Mouse (Mus musculus): Measurements from ENCODE around the gene Bhlhb9. TPM values are rescaled to one million over a fixed set of nuclear protein-coding genes. Genes with fewer than 3 reads are reported as not detected.
"Not testable (repeated sequence)": the region's sequence is repeated elsewhere in the genome, so short reads cannot be mapped to it uniquely, and the experiment has no call there.

Bhlhb9 gene
- polyA plus RNA-seq (2016; fragmentation: Nextera tagmentation; extraction: Ambion mirVana) = 48.5 and 57.1 TPM in 2 replicates

GRCm38 (mm10) chrX:135797212-135797644, at the start of gene Bhlhb9:
Gene Bhlhb9, plus strand, starts transcription at chrX:135797594.
- peak; percentile 31 for DNase-seq (ENCODE audit: low spot score)
- H3K27ac ChIP-seq = peak within 1 kb of the TSS; percentile 79
- 4% methylated on average over 4 of the region's 5 CpGs for WGBS
- H3K4me3 ChIP-seq = peak within 1 kb of the TSS; percentile 62
- H3K9me3 ChIP-seq (replicated peaks); H3K4me1 ChIP-seq: not testable (repeated sequence)
- peaks cover 61% of the 10 kb centered on the region for H3K27me3 ChIP-seq (ENCODE audit: low read depth, poor library complexity, severe bottlenecking)
- peaks cover 30% of the 10 kb centered on the region for H3K36me3 ChIP-seq

DNA sequence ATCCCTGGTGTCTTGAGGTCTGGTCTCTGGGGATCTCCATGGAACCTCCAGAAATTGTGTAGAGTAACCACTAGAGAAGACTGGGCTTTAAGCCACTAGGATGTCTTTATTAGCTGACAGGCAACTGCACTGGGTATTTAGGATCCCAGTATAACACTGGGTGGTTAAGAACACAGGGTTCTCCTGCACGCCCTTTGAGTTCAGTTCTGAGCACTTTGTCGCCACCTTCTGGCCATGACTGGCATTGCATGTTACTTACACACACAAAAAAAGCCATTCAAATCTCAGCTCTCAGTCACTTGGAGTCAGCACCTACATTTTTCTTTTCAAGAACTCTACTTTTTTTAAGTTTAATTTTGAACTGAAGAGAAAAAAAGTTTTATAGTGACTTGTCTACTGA, 44.6 kb upstream of the Bhlhb9 start:
- H3K27me3 ChIP-seq (ENCODE audit: low read depth, poor library complexity, severe bottlenecking) = peaks cover 33% of the 10 kb centered on the region
- DNase-seq (ENCODE audit: low spot score) = peak; percentile 68
- no peaks in the 10 kb centered on the region for H3K9me3 ChIP-seq (replicated peaks)
- H3K4me3 ChIP-seq = no peak overlapping the region
- H3K27ac ChIP-seq = no peak overlapping the region
- WGBS = 5% methylated on average over 2 of the region's 2 CpGs
- no peaks in the 10 kb centered on the region for H3K4me1 ChIP-seq
- peaks cover 17% of the 10 kb centered on the region; the same call in 1 of the 2 replicates for H3K36me3 ChIP-seq

- no peak overlapping the region for H3K4me3 ChIP-seq
- no peaks in the 10 kb centered on the region for H3K9me3 ChIP-seq (replicated peaks)
- H3K4me1 ChIP-seq = no peaks in the 10 kb centered on the region
- peaks cover 46% of the 10 kb centered on the region for H3K27me3 ChIP-seq (ENCODE audit: low read depth, poor library complexity, severe bottlenecking)
- no peak overlapping the region for H3K27ac ChIP-seq
- DNase-seq (ENCODE audit: low spot score) = no peak
- peaks cover 17% of the 10 kb centered on the region for H3K36me3 ChIP-seq
These were observed 35.7 kb upstream of the Bhlhb9 start for GRCm38 (mm10) chrX:135761707-135762106.

- peaks cover 3% of the 10 kb centered on the region; the same call in 1 of the 2 replicates for H3K36me3 ChIP-seq
- no peak overlapping the region for H3K27ac ChIP-seq
- no peaks in the 10 kb centered on the region for H3K4me1 ChIP-seq
- WGBS = 75% methylated on average over 3 of the region's 3 CpGs
- no peak for DNase-seq (ENCODE audit: low spot score)
- no peak overlapping the region for H3K4me3 ChIP-seq
- H3K27me3 ChIP-seq (ENCODE audit: low read depth, poor library complexity, severe bottlenecking) = peaks cover 34% of the 10 kb centered on the region
- no peaks in the 10 kb centered on the region for H3K9me3 ChIP-seq (replicated peaks)
These were observed 29.3 kb upstream of the Bhlhb9 start for GRCm38 (mm10) chrX:135768043-135768548.

- Histone ChIP-seq H3K4me1 (no peaks in the 10 kb centered on the region), H3K27ac (no peak overlapping the region), H3K9me3 (replicated peaks) (no peaks in the 10 kb centered on the region), H3K36me3 (peaks cover 3% of the 10 kb centered on the region; the same call in 1 of the 2 replicates), H3K27me3 (ENCODE audit: low read depth, poor library complexity, severe bottlenecking) (peaks cover 34% of the 10 kb centered on the region), H3K4me3 (no peak overlapping the region)
- no peak for DNase-seq (ENCODE audit: low spot score)
- WGBS = 71% methylated on average over 2 of the region's 2 CpGs
These were observed 28.8 kb upstream of the Bhlhb9 start for GRCm38 (mm10) chrX:135768565-135768964.

DNA sequence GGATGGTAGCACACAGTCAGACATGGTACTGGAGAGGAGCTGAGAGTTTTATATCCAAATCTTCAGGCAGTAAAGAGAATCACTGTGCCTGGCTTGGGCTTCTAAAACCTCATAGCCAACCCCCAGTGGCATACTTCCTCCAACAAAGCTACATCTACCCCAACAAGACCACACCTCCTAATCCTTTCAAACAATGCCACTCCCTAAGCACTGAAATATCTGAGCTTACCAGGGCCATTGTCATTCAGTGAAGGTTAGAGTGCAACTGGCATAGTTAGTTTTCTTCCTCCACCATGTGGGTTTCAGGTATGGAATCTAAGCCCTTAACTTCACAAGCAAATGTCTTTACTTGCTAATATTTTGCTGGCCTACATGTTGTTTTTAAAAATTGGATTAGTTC, 5.9 kb upstream of the Bhlhb9 start:
- Histone ChIP-seq H3K36me3 (no peaks in the 10 kb centered on the region), H3K4me3 (no peak overlapping the region), H3K27me3 (ENCODE audit: low read depth, poor library complexity, severe bottlenecking) (peaks cover 67% of the 10 kb centered on the region), H3K27ac (no peak overlapping the region), H3K4me1 (no peaks in the 10 kb centered on the region), H3K9me3 (replicated peaks) (no peaks in the 10 kb centered on the region)
- no peak for DNase-seq (ENCODE audit: low spot score)

- H3K27me3 ChIP-seq (ENCODE audit: low read depth, poor library complexity, severe bottlenecking) = peaks cover 63% of the 10 kb centered on the region
- H3K4me3 ChIP-seq = no peak overlapping the region
- no peaks in the 10 kb centered on the region for H3K4me1 ChIP-seq
- H3K27ac ChIP-seq = no peak overlapping the region
- no peaks in the 10 kb centered on the region for H3K9me3 ChIP-seq (replicated peaks)
- DNase-seq (ENCODE audit: low spot score) = no peak
- WGBS = 86% methylated on average over 6 of the region's 6 CpGs
- no peaks in the 10 kb centered on the region for H3K36me3 ChIP-seq
These were observed 5.1 kb upstream of the Bhlhb9 start for GRCm38 (mm10) chrX:135792326-135792725.

DNA sequence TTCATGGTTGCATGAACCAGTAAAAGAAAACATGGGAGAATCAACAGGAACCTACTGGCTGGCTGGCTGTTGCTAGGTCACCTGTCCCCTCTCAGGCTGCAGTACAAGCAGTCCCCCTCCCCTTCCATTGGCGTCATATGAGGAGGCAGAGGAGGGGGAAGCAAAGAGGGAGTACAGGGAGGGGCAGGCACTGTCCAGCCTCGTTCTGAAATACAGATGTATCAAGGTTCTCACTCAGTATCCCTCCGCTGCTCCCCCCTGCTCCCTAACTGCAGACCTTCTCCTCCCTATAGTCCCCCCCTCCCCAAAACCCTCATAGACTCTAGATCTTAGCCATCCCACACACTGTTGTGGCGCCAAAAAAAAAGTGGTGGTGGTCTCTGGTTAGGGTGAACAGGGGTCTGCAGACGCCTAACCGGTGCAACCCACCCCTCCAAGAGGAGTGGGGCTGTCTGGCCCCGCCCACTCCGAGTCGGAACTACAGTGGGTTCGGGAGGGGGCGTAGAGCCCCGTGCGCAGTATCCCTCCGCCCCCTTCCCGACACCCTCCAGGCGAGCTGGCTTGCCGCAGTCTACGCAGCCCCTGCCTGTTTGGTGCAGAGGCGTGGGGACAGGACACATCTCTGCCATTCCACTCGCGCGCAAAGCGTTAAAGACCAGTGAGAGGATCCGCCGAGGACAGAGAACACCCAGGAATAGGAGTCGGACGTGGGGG, 1.6 kb upstream of the Bhlhb9 start:
- peak overlapping the region; percentile 62 for H3K4me3 ChIP-seq
- peaks cover 60% of the 10 kb centered on the region for H3K27me3 ChIP-seq (ENCODE audit: low read depth, poor library complexity, severe bottlenecking)
- H3K4me1 ChIP-seq; H3K9me3 ChIP-seq (replicated peaks): not testable (repeated sequence)
- peak overlapping the region; percentile 79 for H3K27ac ChIP-seq
- WGBS = 19% methylated on average over 27 of the region's 27 CpGs
- peak; percentile 62 for DNase-seq (ENCODE audit: low spot score)
- peaks cover 21% of the 10 kb centered on the region for H3K36me3 ChIP-seq

DNA sequence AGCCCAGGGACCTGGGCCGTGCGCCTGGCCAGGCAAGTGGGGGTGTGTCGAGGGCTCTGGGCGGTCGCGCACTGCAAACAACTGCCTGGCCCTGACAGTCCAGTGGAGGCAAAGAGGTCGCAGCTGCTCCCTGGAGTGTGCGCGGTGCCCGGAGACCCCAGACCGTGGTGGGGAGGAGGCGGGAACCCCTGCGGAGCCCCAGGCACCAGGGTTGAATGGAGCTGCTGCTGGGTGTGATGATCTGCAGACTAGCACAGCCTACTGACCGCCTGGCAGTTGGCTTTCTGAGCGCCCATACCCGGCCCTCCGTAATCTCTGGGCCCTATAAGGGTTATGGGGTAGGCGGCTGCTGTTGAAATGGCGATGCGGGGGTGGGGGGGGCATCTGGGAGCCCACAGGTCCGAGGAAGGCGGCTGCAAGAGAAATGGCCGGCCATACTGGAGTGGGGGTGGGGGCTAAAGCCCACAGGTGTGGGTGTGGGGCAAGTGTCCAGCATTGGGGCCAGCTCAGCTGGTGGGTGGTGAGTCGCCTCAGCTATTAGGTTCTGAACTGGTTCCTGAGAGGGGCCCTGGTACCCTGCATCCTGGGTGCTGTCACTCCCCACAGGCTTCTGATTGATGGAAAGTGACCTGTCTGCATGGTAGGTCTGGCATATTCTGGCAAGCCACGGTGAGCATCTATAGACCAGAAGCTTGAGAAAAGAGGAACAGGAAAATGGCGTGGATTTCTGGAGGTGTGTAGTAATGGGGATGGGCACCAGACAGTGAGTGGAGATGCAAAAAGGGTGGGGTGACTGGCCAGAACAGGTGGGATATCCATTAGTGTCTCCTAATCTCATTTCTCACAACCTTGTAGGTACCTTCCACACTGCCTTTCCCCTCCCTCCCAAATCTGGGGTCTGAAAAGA, 836 bp upstream of the Bhlhb9 start:
- H3K4me3 ChIP-seq = peak overlapping the region; percentile 62
- H3K27me3 ChIP-seq (ENCODE audit: low read depth, poor library complexity, severe bottlenecking) = peaks cover 61% of the 10 kb centered on the region
- DNase-seq (ENCODE audit: low spot score) = peak; percentile 34
- 17% methylated on average over 25 of the region's 26 CpGs for WGBS
- not testable (repeated sequence) for H3K4me1 ChIP-seq; H3K9me3 ChIP-seq (replicated peaks)
- H3K36me3 ChIP-seq = peaks cover 28% of the 10 kb centered on the region
- H3K27ac ChIP-seq = peak overlapping the region; percentile 79

- peaks cover 46% of the 10 kb centered on the region for H3K27me3 ChIP-seq (ENCODE audit: low read depth, poor library complexity, severe bottlenecking)
- 96% methylated on average over 3 of the region's 3 CpGs for WGBS
These were observed 6.8 kb downstream of the Bhlhb9 start for GRCm38 (mm10) chrX:135804149-135804548.

DNA sequence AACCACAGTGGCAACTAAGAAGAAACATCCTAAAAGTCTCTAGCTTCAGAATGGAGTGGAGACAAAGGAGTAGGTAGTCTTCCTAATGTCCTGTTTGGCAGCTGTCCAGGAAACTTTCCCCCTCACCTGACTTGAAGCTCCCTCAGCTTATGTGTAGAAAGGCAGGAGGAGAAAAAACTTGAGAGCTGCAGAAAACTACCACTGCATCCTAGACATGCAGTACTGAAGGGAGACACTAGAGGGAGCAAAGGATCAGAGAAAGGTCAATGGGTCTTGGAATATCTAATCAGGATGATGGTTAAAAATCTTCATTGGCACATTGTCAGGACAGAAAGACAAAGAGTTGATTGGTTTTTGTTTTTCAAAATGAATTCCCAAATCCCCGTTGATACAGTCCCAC, 8.4 kb downstream of the Bhlhb9 start:
- Histone ChIP-seq H3K4me1 (no peaks in the 10 kb centered on the region), H3K4me3 (no peak overlapping the region), H3K36me3 (peaks cover 8% of the 10 kb centered on the region; the same call in 1 of the 2 replicates), H3K27me3 (ENCODE audit: low read depth, poor library complexity, severe bottlenecking) (peaks cover 35% of the 10 kb centered on the region; the same call in 1 of the 2 replicates), H3K9me3 (replicated peaks) (no peaks in the 10 kb centered on the region), H3K27ac (no peak overlapping the region)
- no peak for DNase-seq (ENCODE audit: low spot score)
- 10% methylated on average over 1 of the region's 1 CpGs for WGBS

More at GRCm38 (mm10) chrX:135804149-135804548, 6.8 kb downstream of the Bhlhb9 start:
- H3K9me3 ChIP-seq (replicated peaks) = no peaks in the 10 kb centered on the region
- no peak for DNase-seq (ENCODE audit: low spot score)
- H3K4me3 ChIP-seq = no peak overlapping the region
- H3K36me3 ChIP-seq = peaks cover 25% of the 10 kb centered on the region
- H3K4me1 ChIP-seq = no peaks in the 10 kb centered on the region
- H3K27ac ChIP-seq = no peak overlapping the region

- not testable (repeated sequence) for H3K27ac ChIP-seq; H3K9me3 ChIP-seq (replicated peaks)
- 27% methylated on average over 1 of the region's 1 CpGs for WGBS
These were observed 38.5 kb downstream of the Bhlhb9 start for GRCm38 (mm10) chrX:135835896-135836295.

DNA sequence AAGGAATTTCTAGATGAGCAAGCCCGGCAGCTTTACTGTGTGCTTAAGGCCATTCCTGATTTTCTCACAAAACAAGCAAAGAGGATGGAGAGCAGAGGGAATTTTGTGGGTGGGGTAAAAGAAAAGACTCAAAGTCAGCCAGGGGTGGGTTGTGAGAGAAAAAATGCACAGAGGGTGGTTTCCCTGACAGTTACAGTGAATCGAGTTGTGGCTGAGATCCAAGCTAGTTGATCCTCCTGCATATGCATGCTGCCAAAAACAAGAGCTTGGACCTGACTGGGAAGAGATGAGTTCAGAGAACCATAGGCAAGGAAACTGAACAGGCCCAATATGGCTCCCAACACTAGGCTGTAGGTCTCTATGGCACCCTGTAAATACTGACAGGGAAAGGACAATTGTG, 40.5 kb downstream of the Bhlhb9 start:
- H3K36me3 ChIP-seq = peaks cover 6% of the 10 kb centered on the region
- H3K27me3 ChIP-seq (ENCODE audit: low read depth, poor library complexity, severe bottlenecking) = peaks cover 48% of the 10 kb centered on the region; the same call in 1 of the 2 replicates
- no peak for DNase-seq (ENCODE audit: low spot score)
- 76% methylated on average over 2 of the region's 2 CpGs for WGBS
- H3K9me3 ChIP-seq (replicated peaks) = no peaks in the 10 kb centered on the region
- no peak overlapping the region for H3K27ac ChIP-seq
- H3K4me1 ChIP-seq = peaks cover 4% of the 10 kb centered on the region; the same call in 1 of the 2 replicates
- H3K4me3 ChIP-seq = no peak overlapping the region

More at GRCm38 (mm10) chrX:135835896-135836295, 38.5 kb downstream of the Bhlhb9 start:
- DNase-seq (ENCODE audit: low spot score); H3K36me3 ChIP-seq; H3K4me3 ChIP-seq; H3K4me1 ChIP-seq: not testable (repeated sequence)
- H3K27me3 ChIP-seq (ENCODE audit: low read depth, poor library complexity, severe bottlenecking) = peaks cover 40% of the 10 kb centered on the region; the same call in 1 of the 2 replicates
